Mouse (Mus musculus) olfactory bulb, adult 2 months (tissue): ENCODE data around the gene Simc1.

Experiments used
- CTCF ChIP-seq: fragments of 200-500 bp; IDR thresholded peaks from 2 replicates; pipeline ENCODE4 v1.5.1; 2012; ENCODE audit warnings: low read depth, mild to moderate bottlenecking, low read length, moderate library complexity; ENCODE audit not compliant: insufficient read depth
- POLR2A ChIP-seq: fragments of 200-500 bp; IDR thresholded peaks from 2 replicates; pipeline ENCODE4 v1.6.1; 2012; ENCODE audit warnings: mild to moderate bottlenecking, low read depth, low read length, moderate library complexity; ENCODE audit not compliant: insufficient read depth

DNA sequence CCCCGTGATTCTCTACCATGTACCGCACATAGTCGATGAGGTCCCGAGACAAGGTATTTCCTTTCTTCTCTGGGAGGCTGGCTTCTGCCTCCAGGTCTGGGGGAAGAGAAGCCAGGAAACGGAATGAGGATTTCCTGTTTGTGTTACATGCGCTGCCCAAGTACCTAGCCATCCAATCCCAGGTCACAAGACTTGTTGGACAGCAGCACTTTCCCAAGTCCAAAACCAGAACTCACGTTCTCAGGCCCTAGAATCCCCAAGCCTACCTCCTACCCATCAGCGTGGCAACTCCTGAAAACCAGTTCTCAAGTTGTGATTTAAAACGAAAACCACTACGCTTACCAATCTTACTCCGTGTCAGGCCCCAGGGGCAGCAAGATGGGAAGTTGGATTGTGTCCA, 82.3 kb downstream of the Simc1 start:
- TF ChIP-seq CTCF = no peak
- no peak for TF ChIP-seq POLR2A
